Mouse (Mus musculus): ENCODE data around the gene Cbr4. TPM values are rescaled to one million over a fixed set of nuclear protein-coding genes. Genes with fewer than 3 reads are reported as not detected.
A peak's percentile ranks its signal among the peaks of the same experiment; 100 is the strongest.

Gene Cbr4
- polyA plus RNA-seq, 1 experiment from 2014 or later = 37.7 TPM

DNA sequence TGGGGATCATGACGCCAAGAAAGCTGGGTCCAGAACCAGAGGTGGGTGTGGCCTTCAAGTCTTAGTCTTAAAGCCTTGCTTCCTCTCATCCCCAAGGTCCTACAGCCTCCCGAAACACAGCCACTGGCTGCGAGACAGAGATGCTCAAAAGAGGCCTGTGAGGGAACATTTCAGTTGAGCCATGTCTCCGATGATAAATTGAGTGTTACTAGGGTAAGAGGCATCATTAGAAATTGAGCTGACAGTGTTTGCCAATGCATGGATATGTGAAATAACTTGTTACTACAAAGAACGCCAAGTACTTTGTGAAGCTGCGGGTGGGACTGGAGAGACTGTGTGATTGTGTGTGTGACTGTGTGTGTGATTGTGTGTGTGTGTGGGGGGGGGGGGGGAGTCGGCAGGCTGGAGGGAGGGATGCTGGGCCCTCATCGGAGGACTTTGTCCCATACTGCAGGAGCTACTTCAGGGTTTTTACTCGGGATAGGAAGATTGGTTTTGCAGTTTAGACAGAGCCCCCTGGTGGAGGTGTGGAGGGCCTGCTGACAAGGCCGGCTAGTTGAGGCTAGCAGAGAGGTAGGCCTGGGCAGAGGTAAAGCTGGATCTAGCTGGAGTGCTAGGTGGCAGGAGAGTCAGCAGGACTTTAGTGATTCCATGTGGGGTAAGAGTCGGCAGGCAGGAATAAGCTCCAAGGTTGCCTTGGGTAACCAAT, 7.9 kb upstream of the Cbr4 start:
- peaks cover 4% of the 10 kb centered on the region; the same call in 1 of the 2 replicates for H3K4me1 ChIP-seq (ENCODE audit: insufficient read depth, low read depth, low read length)
- no peaks in the 10 kb centered on the region for H3K9me3 ChIP-seq (ENCODE audit: low read length)
- H3K4me3 ChIP-seq (ENCODE audit: low read depth, low read length) = no peak overlapping the region
- ATAC-seq (peak; percentile 75), DNase-seq (ENCODE audit: low spot score) (peak; percentile 81)
- no peaks in the 10 kb centered on the region for H3K27me3 ChIP-seq (replicated peaks; ENCODE audit: insufficient read depth, low read length)
- H3K4me2 ChIP-seq (replicated peaks; ENCODE audit: low read depth, low read length) = no peak overlapping the region
- H3K36me3 ChIP-seq (ENCODE audit: insufficient read depth, low read length) = no peaks in the 10 kb centered on the region
- no peak overlapping the region for H3K27ac ChIP-seq (ENCODE audit: low read length)
- TF ChIP-seq EP300 (IDR thresholded peaks at IDR 0.05) = 0 out of 2 replicates have a peak, but pooled peaks have one; percentile 38
- TF ChIP-seq CTCF (IDR thresholded peaks at IDR 0.05) = peak; percentile 77
- WGBS = 29% methylated on average over 10 of the region's 11 CpGs
- no peak overlapping the region for H3K9ac ChIP-seq (replicated peaks; ENCODE audit: low read depth)

DNA sequence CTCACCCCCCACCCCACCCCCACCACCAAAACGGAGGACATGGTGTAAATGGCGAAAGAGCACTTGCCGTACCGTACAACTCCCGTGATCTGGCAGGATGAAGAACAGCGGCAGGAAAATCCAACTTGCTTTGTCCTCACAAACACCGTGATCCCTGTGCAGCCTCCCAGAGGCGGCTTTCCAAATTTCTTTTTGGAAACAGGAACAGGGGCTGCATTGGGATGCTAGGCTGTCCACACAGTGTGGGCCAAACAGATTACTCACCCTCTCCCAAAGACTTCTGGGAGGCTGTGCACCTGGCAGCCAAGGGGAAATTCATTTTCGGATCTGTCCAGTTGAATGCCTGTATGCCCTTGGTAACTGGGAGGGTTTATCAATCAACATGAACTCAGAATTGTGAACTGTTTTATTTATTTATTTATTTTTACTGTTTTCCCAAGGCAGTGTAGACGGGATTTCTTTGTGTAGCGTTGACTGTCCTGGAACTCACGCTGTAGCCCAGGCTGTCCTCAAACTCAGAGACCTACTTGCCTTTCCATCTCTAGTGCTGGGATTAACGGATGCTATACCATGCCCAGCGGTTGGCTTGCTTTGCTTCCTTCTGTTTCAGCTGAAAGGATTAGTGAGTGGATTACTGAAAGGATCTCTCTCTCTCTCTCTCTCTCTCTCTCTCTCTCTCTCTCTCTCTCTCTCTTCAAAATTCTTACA, 7.1 kb upstream of the Cbr4 start:
- 82% methylated on average over 14 of the region's 14 CpGs for WGBS
- Histone ChIP-seq H3K27me3 (replicated peaks; ENCODE audit: insufficient read depth, low read length) (no peaks in the 10 kb centered on the region), H3K4me1 (ENCODE audit: insufficient read depth, low read depth, low read length) (peaks cover 4% of the 10 kb centered on the region; the same call in 1 of the 2 replicates), H3K27ac (ENCODE audit: low read length) (no peak overlapping the region), H3K4me3 (ENCODE audit: low read depth, low read length) (no peak overlapping the region), H3K36me3 (ENCODE audit: insufficient read depth, low read length) (no peaks in the 10 kb centered on the region), H3K4me2 (replicated peaks; ENCODE audit: low read depth, low read length) (no peak overlapping the region), H3K9ac (replicated peaks; ENCODE audit: low read depth) (no peak overlapping the region), H3K9me3 (ENCODE audit: low read length) (no peaks in the 10 kb centered on the region)
- ATAC-seq (peak; percentile 25; the same call in 1 of the 2 replicates), DNase-seq (ENCODE audit: low spot score) (no peak)
- TF ChIP-seq EP300 (IDR thresholded peaks at IDR 0.05) (no peak), CTCF (IDR thresholded peaks at IDR 0.05) (no peak)

DNA sequence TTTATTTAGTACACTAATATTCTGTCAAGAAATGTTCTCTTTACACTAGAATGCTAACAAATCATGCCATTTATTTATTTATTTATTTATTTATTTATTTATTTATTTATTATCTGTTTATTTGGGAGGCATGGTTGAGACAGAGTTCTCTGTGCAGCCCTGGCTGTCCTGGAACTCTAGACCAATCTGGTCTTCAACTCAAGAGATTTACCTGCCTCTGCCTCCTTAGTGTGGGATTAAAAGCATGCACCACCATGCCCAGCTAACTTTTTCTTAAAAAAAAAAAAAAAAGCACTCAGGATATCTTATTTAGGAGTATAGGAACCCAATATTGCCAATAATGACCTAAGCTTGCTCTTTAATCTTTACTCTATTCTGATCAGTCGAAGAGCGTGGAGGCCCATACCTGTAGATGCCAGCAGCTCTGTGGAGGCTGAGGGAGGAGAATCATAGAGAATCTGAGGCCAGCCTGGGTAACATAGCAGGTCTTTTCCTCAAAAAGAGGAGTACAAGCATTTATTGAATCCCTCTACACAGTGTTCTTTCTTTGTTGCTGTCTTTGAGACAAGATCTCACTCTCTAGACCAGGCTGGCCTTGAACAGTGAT, 508 bp upstream of the Cbr4 start:
- Histone ChIP-seq H3K4me1 (ENCODE audit: insufficient read depth, low read depth, low read length) (no peaks in the 10 kb centered on the region), H3K4me2 (replicated peaks; ENCODE audit: low read depth, low read length) (no peak overlapping the region), H3K36me3 (ENCODE audit: insufficient read depth, low read length) (no peaks in the 10 kb centered on the region), H3K4me3 (ENCODE audit: low read depth, low read length) (no peak overlapping the region), H3K9ac (replicated peaks; ENCODE audit: low read depth) (no peak overlapping the region), H3K27me3 (replicated peaks; ENCODE audit: insufficient read depth, low read length) (no peaks in the 10 kb centered on the region), H3K27ac (ENCODE audit: low read length) (0 out of 2 replicates have a peak overlapping the region, but pooled peaks have one; percentile 99), H3K9me3 (ENCODE audit: low read length) (no peaks in the 10 kb centered on the region)
- ATAC-seq (no peak), DNase-seq (ENCODE audit: low spot score) (no peak)
- TF ChIP-seq CTCF (IDR thresholded peaks at IDR 0.05) (no peak), EP300 (IDR thresholded peaks at IDR 0.05) (no peak)
- 96% methylated on average over 2 of the region's 2 CpGs for WGBS

DNA sequence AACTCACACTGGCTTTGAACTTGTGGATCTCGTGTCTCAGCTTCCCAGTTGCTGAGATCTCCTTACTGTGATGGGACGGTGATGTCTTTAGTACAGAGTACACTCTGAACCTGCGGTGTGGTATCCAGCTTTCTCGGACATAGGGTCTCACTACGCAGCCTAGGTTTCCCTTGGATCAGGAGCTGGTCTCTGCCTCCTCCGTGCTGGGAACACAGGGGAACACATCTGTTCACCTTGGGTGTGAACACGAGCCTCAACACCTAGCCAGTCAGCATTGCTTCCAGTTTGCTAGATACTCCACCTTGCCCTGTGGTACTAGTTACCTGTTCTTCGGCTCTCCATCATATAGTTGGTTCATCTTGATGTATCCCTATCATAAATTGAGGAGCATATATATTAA, 1.1 kb downstream of the Cbr4 start:
- no peaks in the 10 kb centered on the region for H3K27me3 ChIP-seq (replicated peaks; ENCODE audit: insufficient read depth, low read length)
- H3K4me2 ChIP-seq (replicated peaks; ENCODE audit: low read depth, low read length) = peak overlapping the region; percentile 73
- no peaks in the 10 kb centered on the region for H3K4me1 ChIP-seq (ENCODE audit: insufficient read depth, low read depth, low read length)
- H3K36me3 ChIP-seq (ENCODE audit: insufficient read depth, low read length) = no peaks in the 10 kb centered on the region; the same call in 1 of the 2 replicates
- DNase-seq (ENCODE audit: low spot score) = no peak
- WGBS = 93% methylated on average over 8 of the region's 8 CpGs
- no peak for ATAC-seq
- H3K27ac ChIP-seq (ENCODE audit: low read length) = peak overlapping the region; percentile 99; the same call in 1 of the 2 replicates
- no peaks in the 10 kb centered on the region for H3K9me3 ChIP-seq (ENCODE audit: low read length)
- no peak overlapping the region for H3K9ac ChIP-seq (replicated peaks; ENCODE audit: low read depth)
- TF ChIP-seq EP300 (IDR thresholded peaks at IDR 0.05) (no peak), CTCF (IDR thresholded peaks at IDR 0.05) (no peak)
- no peak overlapping the region for H3K4me3 ChIP-seq (ENCODE audit: low read depth, low read length)

DNA sequence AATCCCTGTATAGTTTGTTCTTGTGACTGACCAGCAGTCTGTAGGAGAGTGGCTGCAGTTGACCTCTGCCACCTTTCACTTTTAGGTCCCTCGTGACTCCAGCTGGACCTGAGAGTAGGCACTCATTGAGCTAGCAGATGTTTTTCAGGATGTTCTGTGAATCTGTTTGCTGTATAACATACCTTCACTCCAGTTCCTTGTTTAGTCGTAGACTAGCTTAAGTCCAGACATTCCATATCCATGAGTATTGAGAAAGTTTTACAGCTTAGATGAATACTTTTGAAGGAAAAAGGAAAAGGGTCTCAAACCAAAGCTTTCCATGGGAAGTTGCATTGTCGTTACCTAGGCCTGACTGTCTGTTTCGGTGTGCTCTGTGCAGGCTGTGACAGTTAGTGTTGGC, 9.6 kb downstream of the Cbr4 start:
- Histone ChIP-seq H3K4me2 (replicated peaks; ENCODE audit: low read depth, low read length) (no peak overlapping the region), H3K9me3 (ENCODE audit: low read length) (no peaks in the 10 kb centered on the region), H3K4me3 (ENCODE audit: low read depth, low read length) (no peak overlapping the region), H3K9ac (replicated peaks; ENCODE audit: low read depth) (no peak overlapping the region), H3K27me3 (replicated peaks; ENCODE audit: insufficient read depth, low read length) (no peaks in the 10 kb centered on the region), H3K36me3 (ENCODE audit: insufficient read depth, low read length) (peaks cover 6% of the 10 kb centered on the region; the same call in 1 of the 2 replicates), H3K4me1 (ENCODE audit: insufficient read depth, low read depth, low read length) (no peaks in the 10 kb centered on the region), H3K27ac (ENCODE audit: low read length) (no peak overlapping the region)
- no peak for TF ChIP-seq CTCF (IDR thresholded peaks at IDR 0.05)
- TF ChIP-seq EP300 (IDR thresholded peaks at IDR 0.05) = no peak
- ATAC-seq (no peak), DNase-seq (ENCODE audit: low spot score) (no peak)
- WGBS = 77% methylated on average over 4 of the region's 4 CpGs

DNA sequence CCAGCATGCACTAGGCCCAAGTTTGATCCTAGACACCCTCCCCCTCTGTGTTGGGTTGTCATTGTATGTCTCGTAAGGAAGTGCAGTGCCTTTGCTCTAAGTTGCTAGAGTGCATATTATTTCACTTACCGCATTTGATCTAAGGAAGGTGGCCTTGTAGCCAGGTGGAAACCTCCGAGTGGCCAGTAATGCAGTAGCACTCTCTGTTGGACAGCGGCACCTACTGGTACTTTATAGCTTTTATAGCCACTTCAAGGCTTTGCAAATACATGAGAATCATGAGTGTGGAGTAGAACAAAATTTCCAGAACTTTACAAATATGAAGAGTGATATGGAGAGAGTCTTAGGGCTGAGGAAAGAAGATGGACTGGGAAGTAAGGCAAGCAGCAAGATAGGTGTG, 11.5 kb downstream of the Cbr4 start:
- WGBS = 55% methylated on average over 4 of the region's 4 CpGs
- TF ChIP-seq EP300 (IDR thresholded peaks at IDR 0.05) (no peak), CTCF (IDR thresholded peaks at IDR 0.05) (peak; percentile 75)
- no peak overlapping the region for H3K9ac ChIP-seq (replicated peaks; ENCODE audit: low read depth)
- no peak overlapping the region for H3K27ac ChIP-seq (ENCODE audit: low read length)
- H3K36me3 ChIP-seq (ENCODE audit: insufficient read depth, low read length) = 0 out of 2 replicates have a peak, but pooled peaks cover 6% of the 10 kb centered on the region
- H3K4me2 ChIP-seq (replicated peaks; ENCODE audit: low read depth, low read length) = no peak overlapping the region
- no peaks in the 10 kb centered on the region for H3K4me1 ChIP-seq (ENCODE audit: insufficient read depth, low read depth, low read length)
- DNase-seq (ENCODE audit: low spot score) = peak; percentile 74
- no peaks in the 10 kb centered on the region for H3K9me3 ChIP-seq (ENCODE audit: low read length)
- no peaks in the 10 kb centered on the region for H3K27me3 ChIP-seq (replicated peaks; ENCODE audit: insufficient read depth, low read length)
- no peak overlapping the region for H3K4me3 ChIP-seq (ENCODE audit: low read depth, low read length)
- ATAC-seq = peak; percentile 48; the same call in 1 of the 2 replicates

Data from lung, postnatal 0 days (tissue).